Mouse (Mus musculus): ENCODE measurements around the gene Fam92b. TPM values are rescaled to one million over a fixed set of nuclear protein-coding genes. Genes with fewer than 3 reads are reported as not detected.

Fam92b gene
- polyA plus RNA-seq, 1 experiment from 2014 or later: not detected

DNA sequence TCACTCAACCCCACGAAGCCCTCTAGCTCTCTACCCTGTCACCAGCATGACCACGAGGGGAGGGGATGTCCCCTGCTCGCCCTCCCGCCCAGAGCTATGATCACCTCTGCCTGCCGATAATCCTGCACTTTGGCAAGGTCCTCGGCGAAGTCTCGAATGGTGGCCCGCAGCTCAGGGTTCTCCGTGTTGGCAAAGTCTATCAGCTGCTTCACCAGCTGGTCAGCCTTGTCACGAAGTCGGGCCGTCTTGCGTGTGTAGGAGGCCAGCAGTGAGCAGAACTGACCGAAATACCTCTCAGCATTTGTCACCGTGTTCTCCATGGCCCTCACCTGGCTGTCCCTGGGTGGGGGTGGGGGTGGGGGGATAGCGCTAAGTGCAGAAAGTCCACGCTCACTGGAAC lies 2.7 kb downstream of the Fam92b start:
- Histone ChIP-seq H3K27ac (no peak overlapping the region), H3K27me3 (peaks cover 55% of the 10 kb centered on the region), H3K36me3 (no peaks in the 10 kb centered on the region), H3K9ac (no peak overlapping the region), H3K4me3 (replicated peaks) (no peak overlapping the region), H3K9me3 (replicated peaks) (no peaks in the 10 kb centered on the region), H3K4me2 (no peak overlapping the region), H3K4me1 (replicated peaks) (no peaks in the 10 kb centered on the region)
- WGBS (ENCODE audit: insufficient replicate concordance): 44% methylated on average over 18 of the region's 18 CpGs
- ATAC-seq (ENCODE audit: low read depth) (no peak), DNase-seq (no peak)

DNA sequence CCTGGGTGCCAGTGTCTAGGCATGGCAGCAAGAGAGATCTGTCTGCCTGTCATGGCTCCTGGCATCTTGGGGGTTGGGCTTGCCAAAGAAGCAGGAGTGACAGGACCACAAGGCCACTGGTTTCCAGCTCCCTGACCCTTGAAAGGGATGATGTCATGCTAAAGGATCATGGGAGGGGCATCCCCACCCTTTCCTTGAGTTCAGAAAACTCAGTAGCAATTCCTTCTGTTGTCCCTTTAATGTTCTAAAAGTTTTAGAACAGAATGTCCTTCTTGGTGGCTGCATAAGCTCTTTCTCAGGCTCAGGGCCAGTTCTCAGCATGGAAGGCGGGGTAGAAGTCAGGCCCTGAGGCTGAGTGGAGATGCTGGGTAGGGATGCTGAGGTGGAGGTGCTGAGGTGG lies 4.1 kb downstream of the Fam92b start:
- Histone ChIP-seq H3K9me3 (replicated peaks) (no peaks in the 10 kb centered on the region), H3K4me2 (no peak overlapping the region), H3K27ac (no peak overlapping the region), H3K36me3 (no peaks in the 10 kb centered on the region), H3K9ac (no peak overlapping the region), H3K27me3 (peaks cover 62% of the 10 kb centered on the region), H3K4me3 (replicated peaks) (no peak overlapping the region), H3K4me1 (replicated peaks) (no peaks in the 10 kb centered on the region)
- ATAC-seq (ENCODE audit: low read depth) (no peak), DNase-seq (no peak)
- WGBS (ENCODE audit: insufficient replicate concordance): 39% methylated on average over 1 of the region's 1 CpGs

DNA sequence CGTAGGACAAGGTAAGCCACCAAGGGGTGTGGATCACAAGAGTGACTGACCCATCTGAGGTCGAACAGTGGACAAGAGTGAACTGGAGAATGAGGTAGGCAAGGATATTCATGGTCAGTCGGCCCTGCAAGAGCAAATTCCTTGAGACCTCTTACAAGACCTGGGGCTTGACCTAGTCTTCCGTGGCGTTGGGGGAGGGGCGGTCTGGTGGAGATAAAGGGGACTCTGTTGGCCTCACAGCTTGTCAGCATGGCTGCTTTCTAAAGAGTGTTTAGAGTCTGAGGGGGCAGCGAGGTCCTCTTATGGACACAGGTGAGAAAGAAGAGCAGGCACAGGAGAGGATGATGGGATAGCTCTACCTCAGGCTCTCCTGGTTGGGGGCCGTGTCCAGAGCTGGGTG lies 8.1 kb downstream of the Fam92b start:
- no peak overlapping the region for H3K4me3 ChIP-seq (replicated peaks)
- no peak overlapping the region for H3K9ac ChIP-seq
- 38% methylated on average over 8 of the region's 8 CpGs for WGBS (ENCODE audit: insufficient replicate concordance)
- H3K4me1 ChIP-seq (replicated peaks): no peaks in the 10 kb centered on the region
- no peak overlapping the region for H3K4me2 ChIP-seq
- DNase-seq: no peak
- no peaks in the 10 kb centered on the region for H3K36me3 ChIP-seq
- no peak overlapping the region for H3K27ac ChIP-seq
- H3K9me3 ChIP-seq (replicated peaks): no peaks in the 10 kb centered on the region
- peaks cover 38% of the 10 kb centered on the region for H3K27me3 ChIP-seq
- no peak for ATAC-seq (ENCODE audit: low read depth)

DNA sequence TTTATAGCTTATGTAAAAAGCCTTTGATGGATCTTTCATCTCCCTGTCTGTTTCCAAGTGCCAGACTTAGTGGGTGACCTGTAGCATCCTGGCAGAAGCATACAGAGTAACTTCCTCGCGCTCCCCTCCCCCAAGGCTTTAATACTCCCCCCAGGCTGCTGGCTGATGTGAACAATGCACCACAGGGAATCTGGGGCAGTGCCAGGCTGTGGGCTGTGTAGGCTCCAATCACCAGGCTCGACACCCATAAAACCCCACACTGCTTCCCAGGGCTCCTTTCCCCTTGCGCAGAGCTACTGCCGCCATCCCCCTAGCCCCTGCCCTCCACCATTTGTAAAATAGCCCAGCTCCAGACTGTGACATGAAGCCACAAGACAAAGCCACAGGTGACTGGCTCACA lies 9.4 kb downstream of the Fam92b start:
- no peak for ATAC-seq (ENCODE audit: low read depth)
- DNase-seq: no peak
- Histone ChIP-seq H3K27ac (no peak overlapping the region), H3K9me3 (replicated peaks) (no peaks in the 10 kb centered on the region), H3K36me3 (no peaks in the 10 kb centered on the region), H3K27me3 (peaks cover 37% of the 10 kb centered on the region), H3K4me1 (replicated peaks) (no peaks in the 10 kb centered on the region), H3K4me2 (no peak overlapping the region), H3K9ac (no peak overlapping the region), H3K4me3 (replicated peaks) (no peak overlapping the region)
- WGBS (ENCODE audit: insufficient replicate concordance): 47% methylated on average over 5 of the region's 5 CpGs

- H3K27me3 ChIP-seq: peaks cover 37% of the 10 kb centered on the region
- DNase-seq: no peak
- H3K9me3 ChIP-seq (replicated peaks): no peaks in the 10 kb centered on the region
- H3K9ac ChIP-seq: no peak overlapping the region
- no peaks in the 10 kb centered on the region for H3K4me1 ChIP-seq (replicated peaks)
- no peaks in the 10 kb centered on the region for H3K36me3 ChIP-seq
- WGBS (ENCODE audit: insufficient replicate concordance): 76% methylated on average over 8 of the region's 8 CpGs
- H3K4me2 ChIP-seq: no peak overlapping the region
- no peak for ATAC-seq (ENCODE audit: low read depth)
- no peak overlapping the region for H3K27ac ChIP-seq
- no peak overlapping the region for H3K4me3 ChIP-seq (replicated peaks)
Measured at GRCm38 (mm10) chr8:120167136-120167535, 10.1 kb downstream of the Fam92b start.

DNA sequence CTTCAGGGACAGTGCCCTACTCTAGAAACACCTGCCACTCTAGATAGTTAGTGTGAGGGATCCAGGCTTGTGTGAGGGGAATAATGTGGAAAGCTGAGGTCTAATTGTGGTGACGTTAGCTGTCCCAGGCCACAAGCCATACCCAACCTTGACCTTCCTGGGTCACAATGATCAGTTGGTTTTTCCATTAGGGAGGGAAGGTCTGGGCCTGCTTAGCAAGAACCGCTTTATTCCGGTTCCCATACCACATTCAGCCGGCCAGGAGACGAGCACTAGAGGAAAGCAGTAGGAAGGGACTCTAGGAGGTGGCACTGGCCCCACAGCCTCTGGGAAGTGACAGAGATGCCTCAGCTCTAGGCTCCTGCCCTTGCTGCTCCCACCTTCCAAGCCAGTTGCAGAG lies 13.2 kb downstream of the Fam92b start:
- ATAC-seq (ENCODE audit: low read depth): no peak

DNA sequence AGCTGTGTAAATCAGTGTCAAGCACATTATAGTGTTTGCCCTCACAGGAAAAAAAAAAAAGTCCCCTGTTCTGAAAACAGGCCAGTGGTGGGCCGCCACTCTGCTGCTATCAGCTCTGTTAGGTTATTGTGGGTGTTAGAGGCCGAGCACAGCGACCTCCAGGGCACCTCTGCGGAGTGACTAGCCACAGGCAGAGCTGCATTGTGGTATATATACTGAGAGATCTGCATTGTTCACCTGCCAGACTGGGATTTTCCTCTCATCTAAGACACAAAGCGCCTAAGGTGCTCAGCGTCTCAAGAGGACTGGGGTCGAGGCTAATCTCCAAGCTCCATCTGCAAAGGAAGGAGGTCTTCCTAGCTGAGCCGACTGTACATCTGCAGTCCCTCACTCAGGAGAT lies 13.9 kb downstream of the Fam92b start:
- Histone ChIP-seq H3K9me3 (replicated peaks) (no peaks in the 10 kb centered on the region), H3K4me1 (replicated peaks) (no peaks in the 10 kb centered on the region), H3K36me3 (no peaks in the 10 kb centered on the region), H3K4me2 (no peak overlapping the region), H3K27me3 (peaks cover 23% of the 10 kb centered on the region), H3K4me3 (replicated peaks) (no peak overlapping the region), H3K9ac (no peak overlapping the region), H3K27ac (no peak overlapping the region)
- ATAC-seq (ENCODE audit: low read depth) (no peak), DNase-seq (no peak)
- 56% methylated on average over 8 of the region's 8 CpGs for WGBS (ENCODE audit: insufficient replicate concordance)

More for the DNA sequence above, 13.2 kb downstream of the Fam92b start:
- Histone ChIP-seq H3K4me3 (replicated peaks) (no peak overlapping the region), H3K27me3 (peaks cover 29% of the 10 kb centered on the region), H3K9ac (no peak overlapping the region), H3K4me2 (no peak overlapping the region), H3K4me1 (replicated peaks) (no peaks in the 10 kb centered on the region), H3K9me3 (replicated peaks) (no peaks in the 10 kb centered on the region), H3K36me3 (no peaks in the 10 kb centered on the region), H3K27ac (no peak overlapping the region)
- DNase-seq: no peak
- 81% methylated on average over 5 of the region's 5 CpGs for WGBS (ENCODE audit: insufficient replicate concordance)

DNA sequence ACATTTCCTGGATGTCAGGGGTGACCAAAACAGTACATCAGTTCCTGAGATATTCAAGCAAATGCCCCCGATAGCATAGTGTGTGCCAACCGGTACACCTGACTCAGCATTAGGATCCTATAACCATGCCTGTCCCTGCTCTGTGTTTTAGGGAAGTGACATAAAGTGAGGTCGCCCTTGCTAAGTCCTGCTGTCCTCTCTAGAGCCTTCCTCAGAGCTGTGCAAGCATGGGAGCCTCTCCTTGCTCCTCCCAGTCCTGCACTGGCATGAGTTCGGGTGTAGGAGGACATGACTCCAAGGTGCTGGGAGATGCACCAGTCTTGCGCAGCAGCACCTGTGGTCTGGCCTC lies 14.9 kb downstream of the Fam92b start:
- Histone ChIP-seq H3K9me3 (replicated peaks) (no peaks in the 10 kb centered on the region), H3K9ac (no peak overlapping the region), H3K4me2 (no peak overlapping the region), H3K4me3 (replicated peaks) (no peak overlapping the region), H3K4me1 (replicated peaks) (no peaks in the 10 kb centered on the region), H3K27me3 (peaks cover 13% of the 10 kb centered on the region), H3K27ac (no peak overlapping the region), H3K36me3 (no peaks in the 10 kb centered on the region)
- no peak for DNase-seq
- ATAC-seq (ENCODE audit: low read depth): no peak
- 51% methylated on average over 5 of the region's 5 CpGs for WGBS (ENCODE audit: insufficient replicate concordance)

DNA sequence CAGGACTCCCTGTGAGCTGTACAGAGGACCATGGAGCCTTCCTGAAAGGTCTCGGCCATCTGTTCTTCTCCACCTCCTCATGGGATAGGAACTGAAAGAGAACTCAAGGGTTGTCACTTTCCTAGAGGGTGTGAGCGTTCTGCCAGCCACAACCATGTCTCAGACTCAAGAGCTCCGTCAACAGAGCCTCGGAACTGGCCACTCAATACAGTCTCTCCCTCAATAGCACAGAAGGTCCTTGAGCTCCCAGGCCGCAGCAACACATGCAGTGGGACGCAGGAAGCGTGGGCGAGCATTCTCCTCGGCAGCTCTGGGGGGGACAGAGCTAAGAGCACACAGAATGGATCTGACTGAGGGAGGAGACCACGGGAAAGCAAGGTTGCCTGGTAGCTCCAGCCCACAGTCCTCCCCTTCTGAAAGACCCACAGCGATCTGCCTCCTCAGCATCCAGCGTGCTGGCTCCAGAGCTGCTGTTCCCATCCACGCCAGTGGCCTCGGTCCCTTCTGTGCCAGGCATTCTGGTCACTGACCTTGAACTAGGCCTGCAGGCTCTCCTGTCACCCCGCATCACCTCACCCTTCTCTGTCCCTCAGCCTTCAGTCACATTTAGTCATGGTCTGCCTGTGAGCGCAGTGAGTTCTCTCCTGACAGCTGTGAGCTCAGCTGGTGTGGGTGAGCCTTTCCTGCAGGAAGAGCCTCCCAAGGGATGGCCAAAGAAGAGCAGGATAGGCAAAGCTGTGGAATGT lies 15.4 kb downstream of the Fam92b start:
- DNase-seq (no peak), ATAC-seq (ENCODE audit: low read depth) (no peak)
- Histone ChIP-seq H3K4me1 (replicated peaks) (no peaks in the 10 kb centered on the region), H3K27ac (no peak overlapping the region), H3K36me3 (no peaks in the 10 kb centered on the region), H3K9ac (no peak overlapping the region), H3K4me3 (replicated peaks) (no peak overlapping the region), H3K9me3 (replicated peaks) (no peaks in the 10 kb centered on the region), H3K27me3 (peaks cover 10% of the 10 kb centered on the region; the same call in 1 of the 2 replicates), H3K4me2 (no peak overlapping the region)
- WGBS (ENCODE audit: insufficient replicate concordance): 65% methylated on average over 16 of the region's 16 CpGs

DNA sequence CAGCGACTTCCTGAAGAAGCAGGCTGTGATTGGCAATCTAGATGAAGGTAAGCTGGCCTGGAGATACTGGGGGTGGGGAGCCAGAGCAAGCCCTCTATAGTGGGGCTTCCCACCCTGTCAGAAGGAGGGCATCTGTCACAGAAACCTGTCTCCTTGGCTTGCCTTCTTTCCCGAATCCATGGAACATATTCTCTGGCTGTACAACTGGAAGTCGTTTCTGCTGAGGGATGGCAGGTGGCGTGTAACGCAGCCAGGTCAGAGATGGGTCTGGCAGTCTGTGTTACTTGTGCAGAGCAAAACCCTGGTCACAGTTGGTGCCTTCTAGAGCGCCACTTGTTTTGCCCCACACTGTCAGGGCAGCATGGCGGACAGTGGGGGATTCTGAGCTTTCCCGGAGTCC lies 16.9 kb downstream of the Fam92b start:
- DNase-seq: no peak
- Histone ChIP-seq H3K36me3 (no peaks in the 10 kb centered on the region), H3K27me3 (peaks cover 6% of the 10 kb centered on the region; the same call in 1 of the 2 replicates), H3K9ac (no peak overlapping the region), H3K4me3 (replicated peaks) (no peak overlapping the region), H3K27ac (no peak overlapping the region), H3K4me2 (no peak overlapping the region), H3K9me3 (replicated peaks) (no peaks in the 10 kb centered on the region), H3K4me1 (replicated peaks) (no peaks in the 10 kb centered on the region)
- ATAC-seq (ENCODE audit: low read depth): no peak
- 61% methylated on average over 8 of the region's 8 CpGs for WGBS (ENCODE audit: insufficient replicate concordance)

DNA sequence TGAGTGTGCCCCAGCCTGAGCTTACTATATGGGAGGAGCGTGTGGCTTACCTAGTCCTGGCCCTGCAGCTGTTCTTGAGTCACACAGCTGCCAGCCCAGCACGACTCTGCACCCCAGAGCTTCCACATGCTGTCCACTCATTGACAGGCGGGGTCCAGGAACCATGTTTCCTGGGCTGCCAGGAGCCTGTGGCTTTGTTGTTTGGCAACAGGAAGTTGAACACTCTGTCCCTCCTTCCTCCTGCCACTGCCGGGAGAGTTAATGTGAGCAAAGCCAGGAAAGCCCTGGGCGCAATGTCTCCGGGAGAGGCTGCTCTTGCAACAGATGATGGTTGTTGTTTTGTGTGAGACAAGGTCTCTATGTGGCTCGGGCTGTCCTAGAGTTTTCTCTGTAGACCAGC lies 24.6 kb downstream of the Fam92b start:
- Histone ChIP-seq H3K9me3 (replicated peaks) (no peaks in the 10 kb centered on the region), H3K4me2 (no peak overlapping the region), H3K4me3 (replicated peaks) (no peak overlapping the region), H3K9ac (no peak overlapping the region), H3K27me3 (no peaks in the 10 kb centered on the region), H3K36me3 (no peaks in the 10 kb centered on the region), H3K27ac (no peak overlapping the region), H3K4me1 (replicated peaks) (no peaks in the 10 kb centered on the region)
- DNase-seq (no peak), ATAC-seq (ENCODE audit: low read depth) (no peak)
- WGBS (ENCODE audit: insufficient replicate concordance): 22% methylated on average over 7 of the region's 7 CpGs

DNA sequence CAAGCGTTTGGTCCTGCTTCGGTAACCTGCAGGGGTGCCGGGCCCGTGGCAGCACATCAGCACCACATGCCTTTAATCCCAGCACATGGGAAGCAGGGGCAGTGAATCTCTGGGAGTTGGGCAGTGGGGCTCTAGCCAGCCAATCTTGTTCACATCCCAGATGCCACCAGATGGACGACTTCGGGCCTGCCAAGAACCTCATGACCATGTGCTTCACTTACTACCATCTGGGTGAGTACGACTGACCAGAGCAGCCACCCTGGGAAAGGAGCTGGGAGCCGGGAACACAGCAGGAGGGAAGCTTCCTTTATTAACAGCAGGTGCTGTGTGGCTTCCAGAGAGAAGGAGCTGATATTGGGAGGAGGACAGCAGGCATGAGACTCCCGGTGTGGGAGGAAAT lies 26.1 kb downstream of the Fam92b start:
- WGBS (ENCODE audit: insufficient replicate concordance): 66% methylated on average over 9 of the region's 9 CpGs
- no peak overlapping the region for H3K4me2 ChIP-seq
- no peak for ATAC-seq (ENCODE audit: low read depth)
- no peaks in the 10 kb centered on the region for H3K4me1 ChIP-seq (replicated peaks)
- DNase-seq: no peak
- no peak overlapping the region for H3K4me3 ChIP-seq (replicated peaks)
- H3K27me3 ChIP-seq: no peaks in the 10 kb centered on the region
- H3K9ac ChIP-seq: no peak overlapping the region
- H3K36me3 ChIP-seq: no peaks in the 10 kb centered on the region
- H3K27ac ChIP-seq: no peak overlapping the region
- H3K9me3 ChIP-seq (replicated peaks): no peaks in the 10 kb centered on the region
